Mouse (Mus musculus) megakaryocyte, adult 5-6 weeks (primary cell): ENCODE data around the gene Slc24a4. TPM values are rescaled to one million over a fixed set of nuclear protein-coding genes. Genes with fewer than 3 reads are reported as not detected.
A peak's percentile ranks its signal among the peaks of the same experiment; 100 is the strongest.
"Not testable (repeated sequence)": the region's sequence is repeated elsewhere in the genome, so short reads cannot be mapped to it uniquely, and the experiment has no call there.

ENCODE experiments used
- ATAC-seq: 2 replicates; pipeline ENCODE4 v1.8.0; 2016; ENCODE audit warnings: mild to moderate bottlenecking, inconsistent platforms; ENCODE audit not compliant: poor library complexity, severe bottlenecking
- total RNA-seq, 2 experiments: library from RNA; stranded (forward) in 1 of 2; stranded (reverse) in 1 of 2; fragments of 153-499, 151-499 nt in 1 of 2; fragments of 221-1000, 200-1000 nt in 1 of 2; gene quantifications; 2 replicates each; pipeline versions ENCODE4 v1.2.3 to v1.2.4; 2015 to 2017

Slc24a4 gene
- total RNA-seq, 2 experiments from 2014 or later: not detected

DNA sequence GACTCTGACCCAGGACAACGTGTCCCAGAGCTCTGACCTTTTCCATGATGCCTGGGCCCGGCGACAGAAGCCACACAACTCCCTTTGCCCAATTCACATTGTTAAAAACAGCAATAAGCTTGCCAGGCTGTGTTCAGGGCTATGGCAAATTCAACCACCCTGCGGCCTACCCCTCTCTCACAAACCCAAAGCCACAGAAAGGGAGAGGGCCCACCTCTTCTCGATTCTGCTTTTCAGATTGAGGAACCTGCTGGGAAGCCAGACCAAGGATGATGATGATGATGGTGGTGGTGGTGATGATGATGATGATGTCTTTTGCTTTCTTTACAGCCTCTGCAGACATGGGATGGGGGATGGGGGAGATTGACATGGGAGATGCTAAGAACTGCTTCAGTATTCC is 117.7 kb downstream of the Slc24a4 start:
- peak; percentile 79 for ATAC-seq

DNA sequence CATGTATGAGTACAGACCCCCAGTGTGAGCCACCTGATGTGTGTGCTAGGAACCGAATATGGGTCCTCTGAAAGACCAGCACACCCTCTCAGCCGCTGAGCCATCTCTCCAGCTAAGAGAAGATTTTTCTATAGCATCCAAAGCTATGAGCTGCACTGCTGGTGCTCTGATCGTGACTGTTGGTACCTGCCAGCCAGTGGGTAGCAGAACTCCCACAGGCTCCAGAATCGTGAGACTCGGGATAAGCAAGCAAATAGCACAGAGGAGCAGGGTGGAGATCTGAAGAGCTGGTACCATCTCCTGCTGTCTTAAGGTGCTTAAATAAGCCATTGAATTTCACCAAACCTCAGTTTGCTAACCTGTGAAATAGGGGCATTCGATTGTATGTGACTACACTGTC is 119.6 kb downstream of the Slc24a4 start:
- no peak for ATAC-seq

DNA sequence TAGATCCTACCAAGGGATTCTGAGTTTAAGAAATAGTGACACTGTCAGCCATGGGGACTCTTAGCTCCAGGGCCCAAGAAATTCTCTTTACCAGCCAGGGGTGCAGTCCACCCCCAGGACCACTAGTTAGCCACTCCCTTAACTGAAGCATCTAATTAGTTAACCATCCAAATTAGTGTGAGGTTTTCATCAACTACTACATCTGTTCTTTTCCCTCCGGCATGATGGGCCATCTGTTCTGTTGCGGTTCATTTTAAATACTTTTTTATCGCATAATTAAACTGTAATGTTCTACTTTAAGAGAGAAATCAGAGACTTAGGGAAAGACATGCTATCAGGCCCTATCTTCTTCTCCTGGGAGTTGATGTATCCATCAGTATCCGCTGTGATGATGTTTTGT is 121.8 kb downstream of the Slc24a4 start:
- ATAC-seq: no peak

DNA sequence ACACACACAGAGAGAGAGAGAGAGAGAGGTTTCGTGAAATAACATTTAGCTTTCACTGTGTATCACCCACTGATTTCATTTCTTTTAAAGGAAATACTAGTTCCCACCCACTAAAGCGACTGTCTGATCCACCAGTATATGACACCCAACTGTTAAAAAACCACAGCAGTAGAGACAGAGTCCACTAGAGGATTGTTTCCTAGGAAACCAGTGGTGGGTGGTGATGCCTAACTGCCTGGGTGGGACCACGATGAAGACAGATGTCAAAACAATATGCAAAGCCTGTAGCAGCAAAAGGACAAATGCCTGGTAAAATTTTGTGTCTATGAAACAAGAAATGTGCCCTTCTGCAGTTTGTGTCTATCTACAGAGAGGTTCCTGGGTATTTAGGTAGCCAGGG is 122.5 kb downstream of the Slc24a4 start:
- no peak for ATAC-seq

DNA sequence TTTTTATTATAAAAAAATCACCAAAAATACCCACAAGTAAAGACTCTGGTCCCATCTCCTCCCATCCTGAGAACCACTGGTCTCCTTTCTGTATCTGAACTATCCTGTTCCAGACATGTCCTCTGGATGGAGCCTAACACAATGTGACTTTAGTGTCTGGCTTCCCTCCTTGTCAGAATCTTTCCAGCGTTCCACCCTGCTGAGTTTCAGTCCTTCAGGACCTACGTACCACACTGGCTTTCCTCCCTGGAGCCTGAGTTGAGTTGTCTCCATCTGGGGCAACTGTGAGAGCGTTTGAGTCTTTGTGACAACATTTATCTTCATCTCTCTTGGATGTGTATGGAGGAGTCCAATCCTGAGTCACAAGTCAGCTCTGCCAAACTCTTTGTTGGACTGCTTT is 123.5 kb downstream of the Slc24a4 start:
- ATAC-seq: no peak

DNA sequence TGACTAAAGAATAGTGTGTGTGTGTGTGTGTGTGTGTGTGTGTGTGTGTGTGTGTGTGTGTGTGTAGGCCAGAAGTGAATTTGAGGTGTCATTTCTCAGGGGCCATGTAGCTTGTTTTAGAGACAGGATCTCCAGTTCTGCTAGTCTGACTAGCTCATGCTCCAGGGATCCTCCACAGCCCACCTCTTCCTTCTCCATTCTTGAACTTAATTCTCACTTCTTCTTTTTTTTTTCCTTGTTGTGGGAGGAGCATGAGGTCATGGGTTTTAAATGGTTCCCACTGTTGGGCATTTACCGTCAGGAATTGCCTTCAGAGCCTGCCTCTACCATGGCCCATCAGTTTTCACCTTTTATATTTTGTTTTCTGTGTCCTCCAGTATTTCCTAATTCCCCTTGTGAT is 124.0 kb downstream of the Slc24a4 start:
- peak; percentile 80 for ATAC-seq

DNA sequence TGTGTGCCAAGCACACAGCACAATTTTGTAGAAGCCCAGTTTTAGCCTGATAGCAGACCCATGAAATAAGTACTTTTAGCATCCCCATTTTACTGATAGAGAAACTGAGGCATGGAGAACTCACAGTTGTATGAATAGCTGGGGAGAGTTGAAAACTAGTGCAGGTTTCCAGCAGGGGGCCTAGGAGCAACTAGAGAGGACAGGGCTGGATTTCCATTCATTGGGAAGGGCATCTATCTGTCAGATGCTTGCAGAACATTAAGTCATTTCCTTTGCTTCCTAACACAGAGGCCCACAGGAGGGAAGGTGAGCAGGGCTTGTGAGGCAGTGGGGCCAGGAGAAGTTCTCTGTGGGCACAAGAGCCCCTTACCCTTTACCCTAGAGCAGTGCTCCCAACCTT is 126.5 kb downstream of the Slc24a4 start:
- no peak for ATAC-seq

DNA sequence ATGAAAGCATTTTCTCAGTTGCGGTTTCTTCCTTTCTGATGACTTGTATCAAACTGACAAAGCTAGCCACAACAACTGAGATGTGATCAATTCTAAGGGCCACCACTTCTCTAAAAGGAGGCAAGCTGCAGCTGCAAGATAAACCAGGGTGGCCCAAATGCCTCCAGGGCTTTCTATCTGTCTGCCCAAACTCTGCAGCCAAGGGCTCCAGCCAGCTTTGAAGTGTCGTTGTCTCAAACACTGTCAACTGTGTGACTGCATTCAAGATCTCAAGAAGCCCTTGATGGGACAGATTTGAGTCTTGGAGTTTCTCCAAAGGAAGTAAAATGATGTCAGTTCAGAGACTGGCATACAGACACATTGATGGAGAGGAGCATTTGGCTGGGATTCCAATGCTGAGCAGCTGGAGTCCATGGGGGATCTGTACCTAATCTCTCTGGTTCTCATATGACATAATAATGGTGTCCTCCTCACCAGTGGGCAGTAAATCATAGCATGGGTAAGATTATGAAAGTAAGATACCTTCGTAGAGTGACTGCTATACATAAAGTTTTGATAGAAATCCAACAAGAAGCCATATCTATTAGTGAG is 130.1 kb downstream of the Slc24a4 start:
- ATAC-seq: peak; percentile 58

DNA sequence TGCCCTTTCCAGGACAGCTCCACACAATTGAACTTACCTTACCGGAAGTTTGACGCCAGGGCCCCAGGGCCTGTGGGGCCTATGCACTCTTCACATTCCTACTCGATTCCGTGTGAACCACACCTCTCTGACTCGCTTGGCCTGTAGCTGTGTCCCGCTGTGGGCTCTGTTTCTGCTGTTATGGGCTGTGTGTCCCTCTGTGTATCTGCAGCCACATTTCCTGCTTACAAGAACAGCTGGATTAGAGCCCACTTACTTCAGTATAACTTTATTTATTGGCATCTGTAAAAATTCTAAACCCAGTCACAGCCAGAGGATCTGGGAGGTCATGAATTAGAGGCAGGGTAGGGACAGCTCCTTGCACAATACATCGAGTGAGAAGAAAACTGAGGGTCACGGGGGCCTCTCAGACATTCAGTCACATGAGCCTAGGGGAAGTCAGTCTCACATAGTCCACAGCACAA is 133.4 kb downstream of the Slc24a4 start:
- ATAC-seq: no peak

DNA sequence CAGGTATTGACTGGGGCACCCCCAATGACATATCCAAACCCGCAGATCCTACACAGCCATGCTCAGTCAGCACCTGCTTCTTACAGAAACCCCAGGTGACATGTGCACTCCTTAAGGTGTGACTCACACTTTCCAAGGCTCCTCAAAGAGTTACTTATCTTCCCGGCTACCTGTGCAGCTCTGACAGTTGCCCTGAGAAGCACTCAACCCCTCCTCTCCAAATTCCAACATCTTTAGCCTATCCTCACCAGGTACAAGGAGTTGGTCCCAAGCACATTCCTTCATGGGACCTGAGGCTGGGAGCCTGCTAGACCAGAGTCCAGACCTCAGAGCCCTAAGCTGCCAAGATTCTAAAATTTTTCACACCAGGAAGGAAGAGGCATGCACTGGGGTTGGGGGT is 134.3 kb downstream of the Slc24a4 start:
- no peak for ATAC-seq

DNA sequence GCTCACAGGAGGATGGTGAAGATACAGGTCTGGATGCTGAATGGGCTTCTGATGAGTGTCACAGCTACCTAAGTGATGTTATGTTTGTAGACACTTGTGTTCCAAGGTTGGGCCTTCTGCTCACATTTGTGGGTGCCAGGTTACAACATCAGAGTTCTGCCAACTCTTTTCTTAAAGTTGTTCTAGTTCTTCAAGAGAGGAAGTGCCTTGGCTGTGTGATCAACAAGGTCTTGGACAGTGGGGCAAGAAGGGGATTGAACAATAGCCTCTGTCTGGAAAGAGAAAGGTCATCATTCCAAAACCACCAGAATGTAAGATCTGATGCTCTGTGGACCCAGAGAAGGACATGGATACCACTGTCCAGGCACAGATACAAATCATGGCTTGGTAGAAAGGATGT is 134.7 kb downstream of the Slc24a4 start:
- peak; percentile 64 for ATAC-seq

DNA sequence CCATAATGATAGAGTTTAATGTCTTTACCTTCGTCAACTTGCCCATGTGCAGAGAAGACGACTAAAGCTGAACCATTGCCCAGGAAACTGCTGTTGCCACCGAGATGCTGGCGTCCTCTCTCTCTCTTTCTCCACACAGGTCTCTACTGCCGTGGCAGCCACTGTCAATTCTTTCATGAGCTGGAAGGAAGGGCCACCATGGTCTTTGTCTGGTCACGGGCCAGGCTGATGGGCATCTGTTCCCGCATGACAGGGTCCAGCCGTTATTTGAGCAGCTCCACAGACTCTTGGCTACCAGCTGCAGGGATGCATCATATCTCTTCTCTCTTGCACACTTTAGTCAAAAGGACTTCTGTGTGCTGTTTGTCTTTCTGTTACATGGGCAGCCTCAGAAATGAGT is 137.9 kb downstream of the Slc24a4 start:
- ATAC-seq: no peak

DNA sequence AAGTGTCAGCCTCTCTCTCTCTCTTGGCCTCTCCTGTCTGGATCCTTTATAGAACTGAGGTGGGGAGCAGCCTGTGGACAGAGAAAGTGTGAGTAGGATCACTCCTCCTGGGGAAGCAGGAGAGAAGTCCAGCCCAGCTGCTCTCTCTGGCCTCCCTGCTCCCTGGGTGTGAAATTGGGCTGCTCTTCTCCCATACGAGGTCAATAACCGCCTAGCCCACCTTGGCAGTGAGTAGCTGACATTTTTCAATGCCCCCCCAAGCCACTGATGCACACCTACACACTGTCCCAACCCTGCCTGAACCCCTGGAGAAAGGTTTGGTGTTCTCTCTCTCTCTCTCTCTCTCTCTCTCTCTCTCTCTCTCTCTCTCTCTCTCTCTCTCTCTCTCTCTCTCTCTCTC is 140.6 kb downstream of the Slc24a4 start:
- ATAC-seq: no peak

DNA sequence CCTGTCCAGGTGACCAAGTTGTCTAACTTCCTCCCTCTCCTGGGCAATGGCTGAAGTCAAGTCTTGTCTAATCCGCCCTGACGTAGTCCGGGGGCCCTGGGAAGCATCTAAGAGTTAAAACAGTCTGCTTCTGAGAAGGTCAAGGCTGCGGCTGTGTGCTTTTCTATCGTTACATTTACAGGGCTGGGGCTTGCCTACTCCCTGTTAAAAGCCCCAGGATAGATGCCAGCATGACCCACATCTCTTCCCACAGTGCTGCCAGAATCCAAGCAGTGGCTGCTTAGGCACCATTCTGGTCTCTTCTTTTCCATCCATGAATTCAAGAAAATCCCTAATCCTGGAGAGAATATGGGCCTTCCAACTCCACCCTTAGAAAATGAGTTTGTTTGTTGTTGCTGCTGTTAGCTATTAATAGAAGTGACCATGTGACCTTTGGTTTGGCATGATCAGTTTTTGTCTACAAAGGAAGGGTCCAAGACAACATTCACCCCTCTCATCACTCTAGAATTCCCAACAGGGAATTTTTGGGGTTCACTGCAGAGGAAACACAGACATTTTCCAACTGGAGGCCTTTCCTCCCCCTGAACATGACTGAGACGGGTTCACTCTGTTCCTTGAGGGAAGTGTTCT is 142.4 kb downstream of the Slc24a4 start:
- peak; percentile 51; the same call in 1 of the 2 replicates for ATAC-seq

DNA sequence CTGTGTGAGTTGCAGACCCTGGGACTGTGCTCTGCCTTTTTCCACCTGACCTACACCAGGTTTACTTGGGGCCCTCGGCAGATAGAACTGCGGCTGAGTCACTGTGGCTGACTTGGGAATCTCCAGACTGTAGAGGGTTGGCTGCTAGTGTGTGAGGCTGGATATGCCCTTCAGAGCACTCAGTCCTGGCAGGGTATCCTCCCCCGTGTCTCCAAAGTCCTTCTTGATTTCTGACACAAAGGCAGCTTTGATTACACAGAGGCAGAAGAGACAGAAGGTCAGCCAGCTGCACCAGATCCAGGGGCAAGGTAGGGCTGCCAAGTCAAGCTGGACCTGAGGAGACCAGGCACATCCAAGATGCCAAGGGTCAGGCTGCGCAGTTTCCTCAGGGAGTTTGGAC is 142.9 kb downstream of the Slc24a4 start:
- no peak for ATAC-seq

DNA sequence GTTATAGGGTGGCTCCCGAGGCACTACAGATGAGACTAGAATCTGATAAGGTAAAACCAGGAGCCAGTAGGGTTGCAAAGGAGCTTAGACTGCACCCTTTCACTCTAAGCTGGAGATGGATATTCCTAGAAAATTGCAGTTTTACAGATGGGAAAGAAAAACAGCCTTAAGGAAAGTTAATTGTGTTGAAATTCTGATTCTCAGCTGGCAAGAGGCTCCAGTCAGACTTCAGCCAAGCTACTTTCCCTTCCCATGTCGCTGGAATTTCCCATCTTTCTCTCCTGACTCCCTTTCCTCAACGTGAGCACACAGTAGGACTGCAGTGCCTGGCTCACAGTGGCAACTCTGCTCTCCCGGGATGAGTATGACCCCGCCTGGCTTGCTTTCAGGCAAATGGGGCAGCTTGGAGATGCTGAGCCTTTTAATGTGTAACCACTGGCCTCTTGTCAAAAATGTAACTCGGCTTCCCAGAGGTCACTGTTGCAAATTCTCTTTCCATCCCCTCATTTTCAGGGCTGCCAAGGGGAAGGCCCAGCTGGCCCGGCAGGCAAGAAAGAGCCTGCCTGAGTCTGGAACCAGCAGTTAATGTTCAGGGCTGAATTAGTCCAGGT is 147.4 kb downstream of the Slc24a4 start:
- ATAC-seq: no peak

DNA sequence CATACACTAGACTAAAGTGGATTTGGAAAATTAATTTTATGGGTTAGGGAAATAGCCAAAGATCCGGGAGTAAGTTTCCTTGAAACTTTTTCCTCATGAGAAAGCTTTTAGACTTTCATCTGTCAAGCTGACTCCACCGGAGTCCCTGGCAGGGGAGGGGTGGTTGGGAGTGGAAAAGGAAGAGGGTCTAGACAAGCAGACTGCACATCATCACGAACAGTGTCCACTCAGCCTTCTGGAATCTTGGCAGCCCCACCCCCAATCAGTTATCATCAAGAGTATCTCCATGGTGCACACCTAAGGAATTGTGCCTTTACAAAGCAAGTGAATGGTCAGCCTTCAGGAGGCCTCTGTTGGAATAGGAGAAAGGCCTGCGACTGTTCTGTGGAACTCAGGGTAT is 151.8 kb downstream of the Slc24a4 start:
- not testable (repeated sequence) for ATAC-seq

DNA sequence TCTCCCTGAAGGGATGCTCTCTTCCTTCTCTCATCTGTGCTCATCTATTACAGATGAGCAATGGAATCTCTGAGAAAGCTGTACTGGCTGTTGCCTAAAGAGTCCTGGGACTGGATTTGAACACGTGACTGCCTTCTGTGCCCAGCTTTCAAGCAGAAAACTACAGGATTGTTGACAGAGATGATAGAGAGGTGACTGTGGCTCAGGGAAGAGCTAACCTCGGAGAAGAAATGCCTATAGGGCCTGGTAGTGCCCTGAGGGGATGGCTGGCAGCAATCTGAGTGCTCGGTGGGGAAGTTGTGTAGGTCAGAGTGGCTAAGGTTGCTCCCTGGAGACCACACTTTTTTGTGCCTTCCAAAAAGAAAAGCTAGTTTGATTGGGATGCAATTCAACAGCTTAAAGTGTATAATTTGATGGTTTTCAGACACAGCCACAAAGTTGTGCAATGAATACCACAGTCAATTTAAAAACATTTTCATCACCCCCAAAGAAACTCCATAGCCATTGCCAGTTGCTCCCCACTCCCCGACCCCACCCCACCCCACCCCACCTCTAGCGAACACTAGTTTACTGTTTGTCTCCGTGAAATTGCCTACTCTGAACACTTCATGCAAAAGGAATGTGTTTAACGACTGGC is 152.5 kb downstream of the Slc24a4 start:
- no peak for ATAC-seq

DNA sequence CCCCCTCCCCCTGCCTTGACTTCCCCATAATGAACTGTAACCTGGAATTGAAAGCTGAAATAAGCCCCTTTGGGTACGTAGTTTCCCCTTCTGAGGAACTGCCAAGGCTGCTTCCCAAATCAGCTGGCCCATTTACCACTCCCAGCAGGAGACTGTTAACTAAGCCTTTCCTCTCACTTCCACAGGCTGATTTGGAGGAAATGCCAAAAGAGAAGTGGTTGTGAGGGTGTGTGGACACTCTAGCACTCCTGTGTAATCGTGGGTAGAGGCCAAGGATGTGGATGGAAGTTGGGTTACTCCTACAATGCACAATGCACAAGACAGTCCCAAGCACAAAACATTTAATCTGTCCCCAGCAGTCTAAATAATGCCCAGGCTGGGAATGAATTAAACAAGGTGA is 153.6 kb downstream of the Slc24a4 start:
- peak; percentile 73 for ATAC-seq

DNA sequence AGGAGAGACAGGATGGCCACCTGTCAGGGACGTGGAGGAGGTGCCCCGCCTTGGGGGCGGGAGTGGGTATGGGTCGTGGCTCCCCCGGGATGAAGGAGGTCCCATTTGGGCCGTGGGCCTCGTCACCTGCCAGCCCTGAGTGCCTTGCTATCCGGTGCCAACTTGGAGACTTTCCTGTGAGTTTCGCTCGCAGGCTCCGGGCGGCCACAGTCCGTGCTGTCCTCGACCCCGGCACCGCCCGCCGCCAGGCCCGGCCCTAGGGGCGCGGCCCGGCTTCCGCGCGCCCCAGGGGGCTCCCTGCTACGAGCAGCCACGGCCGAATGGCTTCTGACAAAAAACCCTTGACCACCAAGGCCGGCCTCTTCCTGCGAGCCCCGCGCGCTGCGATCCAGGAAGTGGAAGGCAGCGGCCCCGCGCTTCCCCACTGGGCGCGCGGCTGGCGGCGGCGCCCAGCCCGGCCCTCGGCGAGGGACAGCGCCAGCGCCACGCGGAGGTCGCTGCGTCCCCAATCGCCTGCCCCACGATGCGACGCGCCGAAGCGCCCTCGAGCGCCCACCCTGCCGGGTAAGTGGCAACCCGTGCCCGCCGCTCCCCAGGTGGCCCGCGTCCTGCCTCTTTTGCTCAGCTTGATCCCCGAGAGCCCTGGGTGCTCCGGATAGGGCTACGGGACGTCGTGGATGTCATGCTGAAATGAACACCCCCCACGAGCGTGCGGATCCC is 154.4 kb downstream of the Slc24a4 start, which contains the start of gene Rin3:
TSS of gene Rin3 (plus strand) at position 286 of the 720 bp plus-strand sequence.
- peak; percentile 73 for ATAC-seq
